ENCODE assay signal across 8 mouse cellular contexts in genomic region chr11:62604886-62605618, GRCm38 (mm10). TPM values are rescaled to one million over a fixed set of nuclear protein-coding genes. Genes with fewer than 3 reads are reported as not detected.
DNase-seq lines count a peak whose midpoint lies in the region; ATAC-seq and TF ChIP-seq lines count a peak whose summit lies in the region.

No protein-coding gene starts in this region.

- no peaks in the 10 kb centered on the region for H3K27me3 ChIP-seq in lung, postnatal 0 days (replicated peaks; ENCODE audit: insufficient read depth, low read length)
- no peaks in the 10 kb centered on the region for H3K27me3 ChIP-seq in embryonic facial prominence, embryonic 15.5 days
- H3K27me3 ChIP-seq in limb, embryonic 13.5 days = no peaks in the 10 kb centered on the region
- H3K27me3 ChIP-seq in stomach, embryonic 15.5 days (replicated peaks) = no peaks in the 10 kb centered on the region

- H3K4me2 ChIP-seq in lung, postnatal 0 days (replicated peaks; ENCODE audit: low read depth, low read length) = no peak overlapping the region
- H3K4me2 ChIP-seq in embryonic facial prominence, embryonic 15.5 days (replicated peaks) = peak overlapping the region; percentile 58
- H3K4me2 ChIP-seq in limb, embryonic 13.5 days (replicated peaks) = peak overlapping the region; percentile 84
- peak overlapping the region; percentile 55 for H3K4me2 ChIP-seq in stomach, embryonic 15.5 days

- H3K9ac ChIP-seq in lung, postnatal 0 days (replicated peaks; ENCODE audit: low read depth) = no peak overlapping the region
- peak overlapping the region; percentile 86; the same call in 1 of the 2 replicates for H3K9ac ChIP-seq in embryonic facial prominence, embryonic 15.5 days
- H3K9ac ChIP-seq in limb, embryonic 13.5 days = peak overlapping the region; percentile 99
- no peak overlapping the region for H3K9ac ChIP-seq in stomach, embryonic 15.5 days

- H3K9me3 ChIP-seq in lung, postnatal 0 days (ENCODE audit: low read length) = no peaks in the 10 kb centered on the region
- no peaks in the 10 kb centered on the region for H3K9me3 ChIP-seq in embryonic facial prominence, embryonic 15.5 days (replicated peaks)
- H3K9me3 ChIP-seq in limb, embryonic 13.5 days = no peaks in the 10 kb centered on the region
- H3K9me3 ChIP-seq in stomach, embryonic 15.5 days = no peaks in the 10 kb centered on the region

- peaks cover 12% of the 10 kb centered on the region for H3K36me3 ChIP-seq in lung, postnatal 0 days (ENCODE audit: insufficient read depth, low read length)
- peaks cover 51% of the 10 kb centered on the region for H3K36me3 ChIP-seq in embryonic facial prominence, embryonic 15.5 days
- H3K36me3 ChIP-seq in limb, embryonic 13.5 days = peaks cover 62% of the 10 kb centered on the region
- H3K36me3 ChIP-seq in stomach, embryonic 15.5 days = peaks cover 21% of the 10 kb centered on the region

- no peak for TF ChIP-seq CTCF in lung, postnatal 0 days (IDR thresholded peaks at IDR 0.05)

- DNase-seq in lung, postnatal 0 days (ENCODE audit: low spot score) = peak; percentile 31
- DNase-seq in lung, postnatal 10 days = no peak
- no peak for DNase-seq in frontal cortex, postnatal 25 days (ENCODE audit: low spot score in 2 of 2)
- DNase-seq in left cerebral cortex, adult 9 months (ENCODE audit: low spot score in 2 of 2) = no peak
- DNase-seq in urinary bladder, postnatal 36 days (ENCODE audit: low spot score in 2 of 2) = no peak

- H3K4me3 ChIP-seq in lung, postnatal 0 days (ENCODE audit: low read depth, low read length) = no peak overlapping the region
- H3K4me3 ChIP-seq in embryonic facial prominence, embryonic 15.5 days (replicated peaks) = peak overlapping the region; percentile 64
- H3K4me3 ChIP-seq in limb, embryonic 13.5 days = peak overlapping the region; percentile 90
- H3K4me3 ChIP-seq in stomach, embryonic 15.5 days (replicated peaks) = peak overlapping the region; percentile 83; the same call in 1 of the 2 replicates

- no peaks in the 10 kb centered on the region; the same call in 1 of the 2 replicates for H3K4me1 ChIP-seq in lung, postnatal 0 days (ENCODE audit: insufficient read depth, low read depth, low read length)
- H3K4me1 ChIP-seq in embryonic facial prominence, embryonic 15.5 days = peaks cover 32% of the 10 kb centered on the region
- H3K4me1 ChIP-seq in limb, embryonic 13.5 days = peaks cover 31% of the 10 kb centered on the region
- H3K4me1 ChIP-seq in stomach, embryonic 15.5 days = peaks cover 14% of the 10 kb centered on the region; the same call in 1 of the 2 replicates

- ATAC-seq in lung, postnatal 0 days = no peak
- no peak for ATAC-seq in embryonic facial prominence, embryonic 15.5 days (ENCODE audit: insufficient number of reproducible peaks, low FRiP score, low TSS enrichment, low read depth)
- no peak for ATAC-seq in limb, embryonic 13.5 days (ENCODE audit: low FRiP score, low read depth)
- no peak for ATAC-seq in stomach, embryonic 15.5 days (ENCODE audit: insufficient read depth, low FRiP score, low read depth)

- 27% methylated on average over 3 of the region's 3 CpGs for WGBS in lung, postnatal 0 days
- 27% methylated on average over 3 of the region's 3 CpGs for WGBS in embryonic facial prominence, embryonic 15.5 days
- WGBS in limb, embryonic 13.5 days = 22% methylated on average over 3 of the region's 3 CpGs
- WGBS in stomach, embryonic 15.5 days = 22% methylated on average over 3 of the region's 3 CpGs

- no peak for TF ChIP-seq EP300 in lung, postnatal 0 days (IDR thresholded peaks at IDR 0.05)

- no peak overlapping the region for H3K27ac ChIP-seq in lung, postnatal 0 days (ENCODE audit: low read length)
- H3K27ac ChIP-seq in embryonic facial prominence, embryonic 15.5 days (replicated peaks) = peak overlapping the region; percentile 13
- H3K27ac ChIP-seq in limb, embryonic 13.5 days = peak overlapping the region; percentile 52; the same call in 1 of the 2 replicates
- H3K27ac ChIP-seq in stomach, embryonic 15.5 days = peak overlapping the region; percentile 21; the same call in 1 of the 2 replicates

RNA-seq across cellular contexts. Expression of gene Trpv2, which starts 30.8 kb away (rescaled TPM):
- 6.1 and 6.2 TPM in 2 replicates for polyA plus RNA-seq in lung, postnatal 0 days (2015; fragmentation: Nextera tagmentation; extraction: Ambion mirVana)
- 5.3 and 6.4 TPM in 2 replicates for polyA plus RNA-seq in embryonic facial prominence, embryonic 15.5 days (2015; fragmentation: Nextera tagmentation; extraction: Ambion mirVana)
- polyA plus RNA-seq in limb, embryonic 13.5 days (2015; fragmentation: Nextera tagmentation; extraction: Ambion mirVana) = 1.4 and 2.4 TPM in 2 replicates
- 13.4 and 14.6 TPM in 2 replicates for polyA plus RNA-seq in stomach, embryonic 15.5 days (2015; fragmentation: Nextera tagmentation; extraction: Ambion mirVana)

RNA-seq across cellular contexts. Expression of gene Lrrc75a, which starts 43.3 kb away (rescaled TPM):
- 15.0 and 18.2 TPM in 2 replicates for polyA plus RNA-seq in lung, postnatal 0 days (2015; fragmentation: Nextera tagmentation; extraction: Ambion mirVana)
- 16.2 and 16.3 TPM in 2 replicates for polyA plus RNA-seq in embryonic facial prominence, embryonic 15.5 days (2015; fragmentation: Nextera tagmentation; extraction: Ambion mirVana)
- 14.9 and 15.5 TPM in 2 replicates for polyA plus RNA-seq in limb, embryonic 13.5 days (2015; fragmentation: Nextera tagmentation; extraction: Ambion mirVana)
- polyA plus RNA-seq in stomach, embryonic 15.5 days (2015; fragmentation: Nextera tagmentation; extraction: Ambion mirVana) = 10.0 and 10.5 TPM in 2 replicates

RNA-seq across cellular contexts. Expression of gene Mmgt2, which starts 43.4 kb away (rescaled TPM):
- polyA plus RNA-seq in lung, postnatal 0 days (2015; fragmentation: Nextera tagmentation; extraction: Ambion mirVana) = 22.3 and 27.9 TPM in 2 replicates
- 51.4 and 52.4 TPM in 2 replicates for polyA plus RNA-seq in embryonic facial prominence, embryonic 15.5 days (2015; fragmentation: Nextera tagmentation; extraction: Ambion mirVana)
- 68.2 and 69.4 TPM in 2 replicates for polyA plus RNA-seq in limb, embryonic 13.5 days (2015; fragmentation: Nextera tagmentation; extraction: Ambion mirVana)
- polyA plus RNA-seq in stomach, embryonic 15.5 days (2015; fragmentation: Nextera tagmentation; extraction: Ambion mirVana) = 47.0 and 50.6 TPM in 2 replicates

RNA-seq across cellular contexts. Expression of gene Ubb, which starts 54.1 kb away (rescaled TPM):
- polyA plus RNA-seq in lung, postnatal 0 days (2015; fragmentation: Nextera tagmentation; extraction: Ambion mirVana) = 2,346 and 2,640 TPM in 2 replicates
- polyA plus RNA-seq in embryonic facial prominence, embryonic 15.5 days (2015; fragmentation: Nextera tagmentation; extraction: Ambion mirVana) = 3,288 and 3,376 TPM in 2 replicates
- polyA plus RNA-seq in limb, embryonic 13.5 days (2015; fragmentation: Nextera tagmentation; extraction: Ambion mirVana) = 3,843 and 3,876 TPM in 2 replicates
- 2,363 and 2,756 TPM in 2 replicates for polyA plus RNA-seq in stomach, embryonic 15.5 days (2015; fragmentation: Nextera tagmentation; extraction: Ambion mirVana)

Comparison
In these comparisons a context has a peak if more than half of its experiments do, and no peak if none do; other contexts are left out.
1. H3K9ac ChIP-seq: peak in embryonic facial prominence, embryonic 15.5 days (single experiment) and limb, embryonic 13.5 days (single experiment); none in lung, postnatal 0 days (single experiment) and stomach, embryonic 15.5 days (single experiment).